Mouse (Mus musculus) megakaryocyte, embryonic 14.5 days (primary cell): ENCODE measurements around the gene Lrrc8a. TPM values are rescaled to one million over a fixed set of nuclear protein-coding genes. Genes with fewer than 3 reads are reported as not detected.
A peak's percentile ranks its signal among the peaks of the same experiment; 100 is the strongest.

Experiments
- H3K27me3 ChIP-seq: replicated peaks from 2 replicates; pipeline ENCODE3; 2012; ENCODE audit warnings: inconsistent platforms
- H3K36me3 ChIP-seq: replicated peaks from 2 replicates; pipeline ENCODE3; 2012; ENCODE audit warnings: low read length, inconsistent platforms, mixed read lengths
- H3K4me1 ChIP-seq: 2 replicates; pipeline ENCODE4 v1.6.1; 2012; ENCODE audit warnings: inconsistent platforms
- H3K4me3 ChIP-seq: replicated peaks from 2 replicates; pipeline ENCODE3; 2012; ENCODE audit warnings: moderate library complexity, mild to moderate bottlenecking, inconsistent platforms
- H3K9me3 ChIP-seq: 2 replicates; pipeline ENCODE4 v1.6.1; 2012; ENCODE audit warnings: inconsistent platforms
- FLI1 ChIP-seq: IDR thresholded peaks from 2 replicates; pipeline ENCODE4 v1.6.1; 2012; ENCODE audit warnings: low read length, inconsistent platforms, mixed read lengths
- GATA1 ChIP-seq: IDR thresholded peaks from 3 replicates; pipeline ENCODE4 v1.6.1; 2012; ENCODE audit warnings: mixed read lengths, low read length, inconsistent platforms, borderline replicate concordance
- polyA plus RNA-seq: library from polyadenylated mRNA; stranded (reverse); fragments of >175 nt; gene quantifications from 2 replicates; pipeline ENCODE4 v1.2.3, GENCODE M21; 2012; ENCODE audit warnings: low replicate concordance; ENCODE audit not compliant: insufficient read depth

The Lrrc8a gene
- polyA plus RNA-seq, 1 experiment = 5.1 TPM

- Histone ChIP-seq H3K27me3 (no peaks in the 10 kb centered on the region), H3K4me3 (peak overlapping the region; percentile 72), H3K36me3 (peaks cover 48% of the 10 kb centered on the region), H3K4me1 (peaks cover 71% of the 10 kb centered on the region), H3K9me3 (no peaks in the 10 kb centered on the region)
- TF ChIP-seq FLI1 (no peak), GATA1 (no peak)
These were observed 30.0 kb downstream of the Lrrc8a start for GRCm38 (mm10) chr2:30267466-30267865.

GRCm38 (mm10) chr2:30268371-30268770 lies 30.9 kb downstream of the Lrrc8a start:
- no peaks in the 10 kb centered on the region for H3K27me3 ChIP-seq
- peaks cover 68% of the 10 kb centered on the region for H3K4me1 ChIP-seq
- TF ChIP-seq FLI1 (no peak), GATA1 (no peak)

GRCm38 (mm10) chr2:30269241-30269990 lies 31.9 kb downstream of the Lrrc8a start:
- no peak for TF ChIP-seq GATA1
- no peak for TF ChIP-seq FLI1

More at GRCm38 (mm10) chr2:30268371-30268770, 30.9 kb downstream of the Lrrc8a start:
- H3K9me3 ChIP-seq = no peaks in the 10 kb centered on the region
- H3K36me3 ChIP-seq = peaks cover 46% of the 10 kb centered on the region
- H3K4me3 ChIP-seq = peak overlapping the region; percentile 23

GRCm38 (mm10) chr2:30270134-30270533 lies 32.6 kb downstream of the Lrrc8a start:
- Histone ChIP-seq H3K4me1 (peaks cover 56% of the 10 kb centered on the region), H3K27me3 (no peaks in the 10 kb centered on the region), H3K36me3 (peaks cover 32% of the 10 kb centered on the region), H3K4me3 (no peak overlapping the region), H3K9me3 (no peaks in the 10 kb centered on the region)
- TF ChIP-seq FLI1 = no peak
- TF ChIP-seq GATA1 = no peak

More at GRCm38 (mm10) chr2:30269241-30269990, 31.9 kb downstream of the Lrrc8a start:
- Histone ChIP-seq H3K4me3 (peak overlapping the region; percentile 39), H3K36me3 (peaks cover 38% of the 10 kb centered on the region), H3K27me3 (no peaks in the 10 kb centered on the region), H3K9me3 (no peaks in the 10 kb centered on the region), H3K4me1 (peaks cover 63% of the 10 kb centered on the region)

GRCm38 (mm10) chr2:30280743-30281142 lies 43.2 kb downstream of the Lrrc8a start, which contains the start of gene Gm28038:
TSS of gene Gm28038 (plus strand) at chr2:30281043.
- peaks cover 32% of the 10 kb centered on the region for H3K36me3 ChIP-seq
- H3K9me3 ChIP-seq = no peaks in the 10 kb centered on the region
- peaks cover 28% of the 10 kb centered on the region for H3K4me1 ChIP-seq
- no peak within 1 kb of the TSS for H3K4me3 ChIP-seq
- TF ChIP-seq FLI1 (no peak), GATA1 (no peak)
- no peaks in the 10 kb centered on the region for H3K27me3 ChIP-seq

GRCm38 (mm10) chr2:30281651-30282050 lies 44.1 kb downstream of the Lrrc8a start:
- H3K4me1 ChIP-seq = peaks cover 31% of the 10 kb centered on the region
- no peak overlapping the region for H3K4me3 ChIP-seq
- no peaks in the 10 kb centered on the region for H3K9me3 ChIP-seq
- H3K36me3 ChIP-seq = peaks cover 32% of the 10 kb centered on the region
- H3K27me3 ChIP-seq = no peaks in the 10 kb centered on the region
- TF ChIP-seq FLI1 (no peak), GATA1 (no peak)

GRCm38 (mm10) chr2:30283193-30283592 lies 45.7 kb downstream of the Lrrc8a start:
- no peak for TF ChIP-seq FLI1
- no peak for TF ChIP-seq GATA1
- no peaks in the 10 kb centered on the region for H3K9me3 ChIP-seq
- H3K36me3 ChIP-seq = peaks cover 23% of the 10 kb centered on the region

GRCm38 (mm10) chr2:30285004-30285403 lies 47.5 kb downstream of the Lrrc8a start:
- H3K9me3 ChIP-seq = no peaks in the 10 kb centered on the region
- H3K36me3 ChIP-seq = peaks cover 21% of the 10 kb centered on the region
- peak overlapping the region; percentile 99 for H3K4me3 ChIP-seq
- peaks cover 47% of the 10 kb centered on the region for H3K4me1 ChIP-seq
- no peaks in the 10 kb centered on the region for H3K27me3 ChIP-seq
- TF ChIP-seq GATA1 (no peak), FLI1 (no peak)

More at GRCm38 (mm10) chr2:30283193-30283592, 45.7 kb downstream of the Lrrc8a start:
- no peak overlapping the region for H3K4me3 ChIP-seq
- peaks cover 45% of the 10 kb centered on the region for H3K4me1 ChIP-seq
- H3K27me3 ChIP-seq = no peaks in the 10 kb centered on the region

- H3K9me3 ChIP-seq = no peaks in the 10 kb centered on the region
- H3K4me1 ChIP-seq = peaks cover 52% of the 10 kb centered on the region
- H3K36me3 ChIP-seq = peaks cover 23% of the 10 kb centered on the region
- peak overlapping the region; percentile 99 for H3K4me3 ChIP-seq
- no peak for TF ChIP-seq GATA1
- TF ChIP-seq FLI1 = no peak
- no peaks in the 10 kb centered on the region for H3K27me3 ChIP-seq
These were observed 48.1 kb downstream of the Lrrc8a start for GRCm38 (mm10) chr2:30285416-30286181.
